Mouse (Mus musculus) kidney, postnatal 36 days (tissue): ENCODE results near the gene Zfp185.
"Not testable (repeated sequence)": the region's sequence is repeated elsewhere in the genome, so short reads cannot be mapped to it uniquely, and the experiment has no call there.

Experiments
- DNase-seq, 2 experiments: peaks; one replicate each; pipeline ENCODE4 v3.0.0; 2021 to 2022; ENCODE audit warnings: mixed read lengths in 2 of 2

The Zfp185 gene

GRCm38 (mm10) chrX:73063512-73064414 lies 76.6 kb downstream of the Zfp185 start:
- DNase-seq = no peak

GRCm38 (mm10) chrX:73064415-73064793 lies 77.3 kb downstream of the Zfp185 start, which contains the start of gene Pnma3:
Gene Pnma3 (plus strand): TSS chrX:73064787.
- no peak for DNase-seq

- not testable (repeated sequence) for DNase-seq
Observed at GRCm38 (mm10) chrX:73066765-73067312, 79.7 kb downstream of the Zfp185 start.
